Mouse (Mus musculus): ENCODE results near the gene Amotl2.

DNA sequence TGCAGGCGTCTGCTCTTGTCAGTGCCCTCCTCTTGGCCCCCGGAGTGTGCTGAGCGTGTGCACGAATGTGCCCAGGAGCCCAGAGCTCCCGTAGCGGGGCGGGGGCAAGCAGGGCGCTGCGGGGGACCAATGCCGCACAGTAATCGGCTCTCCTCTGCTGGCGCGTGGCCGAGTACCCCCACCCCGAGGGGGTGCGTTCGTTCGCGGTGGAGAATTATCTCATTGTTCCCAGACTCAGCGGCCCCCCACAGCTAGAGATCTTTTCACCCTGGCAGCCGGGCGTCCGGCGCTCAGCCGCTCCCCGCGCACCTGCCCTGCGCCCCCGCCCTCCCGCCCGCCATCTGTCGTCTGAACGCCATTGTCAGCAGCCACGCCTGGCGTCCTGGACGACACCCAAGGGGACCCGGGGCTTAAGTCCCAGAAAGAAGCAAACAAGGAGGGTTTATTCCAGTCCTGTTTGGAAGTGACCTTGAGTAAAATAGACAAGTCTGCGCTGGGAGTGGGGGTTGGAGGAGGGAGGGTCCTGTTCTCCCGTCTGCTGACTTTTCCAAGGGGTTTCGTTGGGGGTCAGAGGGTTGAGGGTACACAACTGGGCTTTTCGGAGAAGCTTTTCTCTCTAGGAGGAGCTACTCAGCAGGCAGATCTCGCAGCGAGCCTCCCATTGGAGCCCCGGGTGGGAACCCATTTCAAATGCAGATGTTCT lies 26.4 kb upstream of the Amotl2 start:
- TF ChIP-seq POLR2A (IDR thresholded peaks at IDR 0.05; ENCODE audit: borderline replicate concordance, control insufficient read depth, low read depth, low read length) = no peak
- TF ChIP-seq CTCF (IDR thresholded peaks at IDR 0.05; ENCODE audit: control insufficient read depth, insufficient read depth, low read length) = no peak

All from bone marrow, adult 2 months (tissue).